Comparison of ENCODE assay signal across 9 mouse cellular contexts in the genomic region with DNA sequence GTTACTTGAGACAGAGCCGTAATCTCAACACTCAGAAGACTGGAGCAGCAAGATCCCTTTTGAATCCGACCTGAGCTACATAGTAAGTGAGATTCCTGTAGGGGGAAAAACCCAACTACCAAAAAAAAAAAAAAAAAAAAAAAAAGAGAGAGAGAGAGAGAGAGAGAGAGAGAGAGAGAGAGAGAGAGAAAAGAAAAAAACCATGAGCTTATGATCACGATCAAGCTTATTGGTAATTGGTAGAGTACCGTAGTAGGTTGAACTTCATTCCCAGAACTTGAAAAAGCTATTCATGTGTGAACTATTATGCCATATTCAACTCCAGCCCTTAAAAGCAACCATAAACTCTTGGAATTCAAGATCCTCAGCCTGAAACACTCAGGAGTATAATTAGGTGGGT. TPM values are rescaled to one million over a fixed set of nuclear protein-coding genes. Genes with fewer than 3 reads are reported as not detected.
DNase-seq lines count a peak whose midpoint lies in the region; ATAC-seq and TF ChIP-seq lines count a peak whose summit lies in the region.
"Had no signal": no experiment of that assay in that cellular context is flagged by ENCODE, and none has a peak within 500 bp of the region (broad histone marks: within the 10 kb centered on the region; RNA-seq: fewer than 3 reads in every experiment).

No protein-coding gene starts in this region.

- TF ChIP-seq EP300 in lung, postnatal 0 days (IDR thresholded peaks at IDR 0.05), result no peak

- peak overlapping the region; percentile 99 for H3K27ac ChIP-seq in lung, postnatal 0 days (ENCODE audit: low read length)
- H3K27ac ChIP-seq in embryonic facial prominence, embryonic 15.5 days (replicated peaks), result peak overlapping the region; percentile 99
- H3K27ac ChIP-seq in intestine, embryonic 15.5 days, result peak overlapping the region; percentile 92
- peak overlapping the region; percentile 63 for H3K27ac ChIP-seq in neural tube, embryonic 13.5 days (replicated peaks)

- ATAC-seq in lung, postnatal 0 days, result no peak
- ATAC-seq in embryonic facial prominence, embryonic 15.5 days (ENCODE audit: insufficient number of reproducible peaks, low FRiP score, low TSS enrichment, low read depth), result no peak
- ATAC-seq in intestine, embryonic 15.5 days, result no peak
- ATAC-seq in neural tube, embryonic 13.5 days (ENCODE audit: low read depth), result no peak
- ATAC-seq in erythroblast, adult 5-6 weeks (replicated peaks; ENCODE audit: low FRiP score, poor library complexity, severe bottlenecking), result no peak

- WGBS in lung, postnatal 0 days, result 28% methylated on average over 4 of the region's 4 CpGs
- 15% methylated on average over 4 of the region's 4 CpGs for WGBS in embryonic facial prominence, embryonic 15.5 days
- 60% methylated on average over 4 of the region's 4 CpGs for WGBS in intestine, embryonic 15.5 days
- 64% methylated on average over 4 of the region's 4 CpGs for WGBS in neural tube, embryonic 13.5 days

- H3K9me3 ChIP-seq in lung, postnatal 0 days (ENCODE audit: low read length), result no peaks in the 10 kb centered on the region
- H3K9me3 ChIP-seq in embryonic facial prominence, embryonic 15.5 days (replicated peaks), result no peaks in the 10 kb centered on the region
- no peaks in the 10 kb centered on the region for H3K9me3 ChIP-seq in intestine, embryonic 15.5 days
- no peaks in the 10 kb centered on the region for H3K9me3 ChIP-seq in neural tube, embryonic 13.5 days

- H3K4me2 ChIP-seq in lung, postnatal 0 days (replicated peaks; ENCODE audit: low read depth, low read length), result peak overlapping the region; percentile 67
- H3K4me2 ChIP-seq in embryonic facial prominence, embryonic 15.5 days (replicated peaks), result peak overlapping the region; percentile 65
- peak overlapping the region; percentile 82 for H3K4me2 ChIP-seq in intestine, embryonic 15.5 days (replicated peaks)
- peak overlapping the region; percentile 59 for H3K4me2 ChIP-seq in neural tube, embryonic 13.5 days

- no peaks in the 10 kb centered on the region for H3K36me3 ChIP-seq in lung, postnatal 0 days (ENCODE audit: insufficient read depth, low read length)
- H3K36me3 ChIP-seq in embryonic facial prominence, embryonic 15.5 days, result no peaks in the 10 kb centered on the region; the same call in 1 of the 2 replicates
- H3K36me3 ChIP-seq in intestine, embryonic 15.5 days, result no peaks in the 10 kb centered on the region
- no peaks in the 10 kb centered on the region for H3K36me3 ChIP-seq in neural tube, embryonic 13.5 days

- H3K4me3 ChIP-seq in lung, postnatal 0 days (ENCODE audit: low read depth, low read length), result peak overlapping the region; percentile 93
- peak overlapping the region; percentile 87 for H3K4me3 ChIP-seq in embryonic facial prominence, embryonic 15.5 days (replicated peaks)
- H3K4me3 ChIP-seq in intestine, embryonic 15.5 days (replicated peaks), result peak overlapping the region; percentile 71
- H3K4me3 ChIP-seq in neural tube, embryonic 13.5 days, result peak overlapping the region; percentile 43

- peaks cover 41% of the 10 kb centered on the region for H3K4me1 ChIP-seq in lung, postnatal 0 days (ENCODE audit: insufficient read depth, low read depth, low read length)
- peaks cover 70% of the 10 kb centered on the region for H3K4me1 ChIP-seq in embryonic facial prominence, embryonic 15.5 days
- H3K4me1 ChIP-seq in intestine, embryonic 15.5 days (replicated peaks), result peaks cover 41% of the 10 kb centered on the region
- H3K4me1 ChIP-seq in neural tube, embryonic 13.5 days (replicated peaks), result peaks cover 56% of the 10 kb centered on the region

- peak; percentile 33 for DNase-seq in lung, postnatal 0 days (ENCODE audit: low spot score)
- DNase-seq in lung, postnatal 4 days, result no peak
- no peak for DNase-seq in cerebellum, postnatal 4 days (ENCODE audit: low spot score in 2 of 2)
- DNase-seq in ovary, adult 18-20 months (ENCODE audit: low spot score), result no peak
- DNase-seq: spleen, adult 18-20 months had no signal

- H3K27me3 ChIP-seq in lung, postnatal 0 days (replicated peaks; ENCODE audit: insufficient read depth, low read length), result no peaks in the 10 kb centered on the region
- no peaks in the 10 kb centered on the region for H3K27me3 ChIP-seq in embryonic facial prominence, embryonic 15.5 days
- no peaks in the 10 kb centered on the region for H3K27me3 ChIP-seq in intestine, embryonic 15.5 days (replicated peaks)
- H3K27me3 ChIP-seq in neural tube, embryonic 13.5 days, result peaks cover 43% of the 10 kb centered on the region

- H3K9ac ChIP-seq in lung, postnatal 0 days (replicated peaks; ENCODE audit: low read depth), result peak overlapping the region; percentile 99
- peak overlapping the region; percentile 84 for H3K9ac ChIP-seq in embryonic facial prominence, embryonic 15.5 days
- H3K9ac ChIP-seq in intestine, embryonic 15.5 days, result peak overlapping the region; percentile 80
- peak overlapping the region; percentile 71; the same call in 1 of the 2 replicates for H3K9ac ChIP-seq in neural tube, embryonic 13.5 days

- TF ChIP-seq CTCF in lung, postnatal 0 days (IDR thresholded peaks at IDR 0.05), result no peak

RNA-seq across cellular contexts. Expression of a gene that starts 1.3 kb away (rescaled TPM):
- polyA plus RNA-seq in lung, postnatal 0 days (2015; fragmentation: Nextera tagmentation; extraction: Ambion mirVana), result 1,095 and 1,144 TPM in 2 replicates
- 1,678 and 1,714 TPM in 2 replicates for polyA plus RNA-seq in embryonic facial prominence, embryonic 15.5 days (2015; fragmentation: Nextera tagmentation; extraction: Ambion mirVana)
- 462 and 533 TPM in 2 replicates for polyA plus RNA-seq in intestine, embryonic 15.5 days (2015; fragmentation: Nextera tagmentation; extraction: Ambion mirVana)
- polyA plus RNA-seq in neural tube, embryonic 13.5 days (2015; fragmentation: Nextera tagmentation; extraction: Ambion mirVana), result 308 and 356 TPM in 2 replicates
- 112 and 115 TPM in 2 replicates for total RNA-seq in erythroblast, adult 5-6 weeks (2015; ENCODE audit: low replicate concordance)
- 51.4 and 73.2 TPM in 2 replicates for total RNA-seq in erythroblast, adult 5-6 weeks (2017; ENCODE audit: low replicate concordance)

RNA-seq across cellular contexts. Expression of a gene that starts 57.0 kb away (rescaled TPM):
- polyA plus RNA-seq in lung, postnatal 0 days (2015; fragmentation: Nextera tagmentation; extraction: Ambion mirVana), result 7.3 and 8.1 TPM in 2 replicates
- polyA plus RNA-seq in embryonic facial prominence, embryonic 15.5 days (2015; fragmentation: Nextera tagmentation; extraction: Ambion mirVana), result 16.4 and 19.0 TPM in 2 replicates
- polyA plus RNA-seq in intestine, embryonic 15.5 days (2015; fragmentation: Nextera tagmentation; extraction: Ambion mirVana), result 15.5 and 15.6 TPM in 2 replicates
- polyA plus RNA-seq in neural tube, embryonic 13.5 days (2015; fragmentation: Nextera tagmentation; extraction: Ambion mirVana), result 10.6 and 12.6 TPM in 2 replicates
- 3.6 and 4.6 TPM in 2 replicates for total RNA-seq in erythroblast, adult 5-6 weeks (2015; ENCODE audit: low replicate concordance)
- 7.1 and 11.3 TPM in 2 replicates for total RNA-seq in erythroblast, adult 5-6 weeks (2017; ENCODE audit: low replicate concordance)

Comparison
In these comparisons a context has a peak if more than half of its experiments do, and no peak if none do; other contexts are left out.
1. H3K4me3 ChIP-seq: peak in every context shown above with its lines; median percentile 93 in lung, postnatal 0 days; 87 in embryonic facial prominence, embryonic 15.5 days; 71 in intestine, embryonic 15.5 days; 43 in neural tube, embryonic 13.5 days.